Mouse (Mus musculus): ENCODE data around the gene Grin2b.

Grin2b gene

DNA sequence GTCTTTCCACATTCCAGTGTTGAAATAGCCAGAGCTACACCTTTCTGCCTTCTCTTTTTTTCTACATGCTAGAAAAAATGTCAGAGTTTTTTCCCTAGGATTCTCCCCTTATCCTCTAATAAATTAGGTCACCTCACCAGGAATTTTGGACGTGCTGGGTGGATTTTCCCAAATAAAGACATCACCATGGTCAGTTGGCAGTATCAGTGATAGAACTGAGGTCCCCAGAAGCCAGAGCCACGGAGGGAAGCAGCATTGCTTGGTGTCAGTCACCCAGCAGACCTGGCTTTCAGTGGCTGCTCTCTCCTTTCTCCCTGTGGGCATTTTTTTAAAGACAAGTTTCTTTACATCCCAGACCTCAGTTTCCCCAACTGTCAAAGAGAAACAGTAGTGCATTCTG lies 68.1 kb downstream of the Grin2b start:
- DNase-seq (ENCODE audit: low read depth, low spot score) = no peak

DNA sequence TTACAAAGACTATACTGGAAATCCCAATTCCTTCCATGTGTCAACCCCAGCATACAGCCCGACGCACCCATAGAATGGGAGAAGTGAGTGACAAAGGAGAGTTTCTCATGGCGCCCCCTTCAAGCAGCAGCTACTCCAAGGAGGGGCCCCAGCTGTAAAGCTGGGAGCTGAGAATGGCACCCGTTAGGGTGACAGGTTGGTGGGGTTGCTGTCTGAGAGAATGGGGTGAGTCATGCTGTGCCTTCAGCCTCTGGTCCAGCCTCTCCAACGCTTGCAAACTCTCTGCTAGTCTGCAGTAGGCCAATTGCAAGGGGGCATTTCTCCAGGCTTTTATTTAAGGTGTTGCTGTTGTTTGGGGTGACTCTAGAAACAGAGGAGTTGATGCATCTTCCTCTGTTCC lies 73.1 kb downstream of the Grin2b start:
- DNase-seq (ENCODE audit: low read depth, low spot score) = no peak

DNA sequence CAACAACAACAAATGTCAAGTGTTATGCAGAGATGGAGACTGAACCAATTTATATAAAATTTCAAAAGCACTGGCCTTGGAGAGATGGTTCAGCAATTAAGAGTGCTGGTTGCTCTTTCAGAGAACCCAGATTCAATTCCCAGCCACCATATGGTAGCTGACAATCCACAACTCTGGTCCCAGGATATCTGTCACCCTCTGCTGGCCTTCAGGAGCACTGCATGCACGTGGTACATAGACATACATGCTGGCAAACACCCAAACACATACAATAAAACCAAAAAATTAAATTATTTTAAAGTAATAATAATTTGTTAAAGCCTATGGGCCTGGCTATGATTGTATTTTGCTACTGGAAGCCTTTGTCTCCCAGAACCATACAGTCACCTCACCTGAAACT lies 77.0 kb downstream of the Grin2b start:
- no peak for DNase-seq (ENCODE audit: low read depth, low spot score)

DNA sequence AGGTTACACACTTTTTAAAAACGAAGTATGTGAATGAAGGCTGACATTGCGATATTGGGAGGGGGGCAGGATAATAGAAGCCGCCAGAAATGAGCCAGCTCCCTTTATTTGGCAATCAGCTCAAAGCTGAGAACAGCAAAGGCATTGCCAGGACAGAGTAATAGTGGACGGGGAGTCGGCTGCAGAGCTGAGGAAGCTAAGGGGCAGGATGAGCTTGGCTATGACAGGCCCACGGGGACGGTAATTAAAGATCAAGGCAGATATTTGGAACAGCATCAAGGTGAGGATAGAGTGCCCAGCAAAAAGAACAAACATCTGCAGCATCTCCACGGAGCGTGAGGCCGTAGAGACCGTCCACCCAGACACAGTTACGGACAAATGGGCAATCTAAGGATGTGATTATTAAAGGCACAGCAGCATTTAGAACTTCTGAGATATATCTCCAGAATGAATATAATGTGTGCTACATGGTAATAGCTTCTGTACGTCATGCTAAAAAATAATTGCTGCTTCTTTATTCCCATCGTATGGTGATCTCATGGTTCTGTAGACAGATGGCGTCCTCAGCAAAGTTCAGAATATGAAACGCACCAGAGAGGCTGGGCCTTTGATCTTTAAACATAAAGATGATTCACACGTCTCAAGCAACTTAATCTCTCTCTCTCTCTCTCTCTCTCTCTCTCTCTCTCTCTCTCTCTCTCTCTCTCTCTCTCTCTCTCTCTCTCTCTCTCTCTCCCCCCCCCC lies 93.1 kb downstream of the Grin2b start:
- DNase-seq (ENCODE audit: low read depth, low spot score) = no peak

DNA sequence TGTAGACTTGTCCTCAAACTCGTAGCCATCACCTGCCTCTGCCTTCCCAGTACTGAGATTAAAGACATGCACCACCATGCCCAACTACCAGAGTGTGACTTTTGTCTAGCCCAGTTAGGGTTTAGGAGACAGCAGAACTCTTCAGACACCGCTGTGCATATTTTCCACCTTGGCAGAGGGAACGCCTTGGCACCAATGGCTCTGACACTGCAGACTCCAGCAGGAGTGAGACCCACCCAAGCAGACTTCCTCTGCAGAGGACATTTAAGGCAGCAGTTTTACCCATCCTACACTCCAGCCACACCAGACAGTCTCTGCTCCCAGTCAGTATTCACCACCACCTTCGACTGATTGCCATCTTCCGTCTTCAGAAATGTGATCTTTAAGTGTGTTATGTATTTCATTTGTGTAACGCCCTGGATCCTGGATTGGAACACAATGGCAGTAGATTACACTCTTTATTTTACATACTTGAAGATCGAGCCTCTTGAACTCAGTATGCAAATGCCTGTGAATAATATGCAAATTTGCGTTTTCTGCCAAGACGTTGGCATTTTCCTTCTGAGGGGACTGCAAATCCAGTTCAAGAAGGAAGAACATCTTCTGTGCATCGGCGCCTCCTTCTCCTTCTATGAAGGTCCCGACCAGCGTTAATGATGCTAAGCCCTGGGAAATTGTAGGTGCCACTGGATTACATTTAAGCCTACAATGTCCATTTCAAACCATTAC lies 100.8 kb downstream of the Grin2b start:
- no peak for DNase-seq (ENCODE audit: low read depth, low spot score)

DNA sequence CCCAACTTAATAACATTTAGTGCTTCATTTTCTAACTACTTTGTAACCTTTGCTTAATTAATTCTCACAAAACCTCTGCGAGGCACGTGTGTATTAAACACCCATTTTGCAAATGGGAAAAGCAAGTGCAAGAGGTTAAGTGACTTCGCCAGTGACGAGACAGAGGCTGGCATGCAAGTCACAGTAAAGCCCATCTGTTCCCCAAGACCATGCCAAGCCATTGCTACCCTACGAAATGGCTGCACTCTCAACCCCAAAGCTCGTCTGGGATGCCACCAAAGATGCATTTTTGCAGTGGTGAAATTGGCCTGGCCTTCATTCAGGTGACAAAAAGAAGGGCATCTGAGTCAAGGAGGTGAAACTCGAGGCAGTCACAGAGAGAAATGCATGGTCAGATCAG lies 103.2 kb downstream of the Grin2b start:
- no peak for DNase-seq (ENCODE audit: low read depth, low spot score)

DNA sequence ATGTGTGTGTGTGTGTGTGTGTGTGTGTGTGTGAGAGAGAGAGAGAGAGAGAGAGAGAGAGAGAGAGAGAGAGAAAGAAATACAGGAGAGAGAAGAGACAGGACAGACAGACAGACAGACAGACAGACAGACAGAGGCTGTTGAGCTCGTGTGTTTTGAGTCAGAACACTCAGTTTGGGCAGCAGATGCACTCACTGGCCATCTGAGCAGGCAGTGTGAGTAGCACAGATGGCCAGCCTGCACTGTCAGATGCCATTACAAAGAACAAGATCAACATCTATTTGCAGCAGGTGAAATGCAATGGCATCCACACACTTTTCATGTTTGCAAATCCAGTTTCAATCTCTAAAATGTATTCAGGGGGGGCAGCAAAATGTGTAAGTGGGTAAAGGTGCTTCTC lies 120.0 kb downstream of the Grin2b start:
- no peak for DNase-seq (ENCODE audit: low read depth, low spot score)

DNA sequence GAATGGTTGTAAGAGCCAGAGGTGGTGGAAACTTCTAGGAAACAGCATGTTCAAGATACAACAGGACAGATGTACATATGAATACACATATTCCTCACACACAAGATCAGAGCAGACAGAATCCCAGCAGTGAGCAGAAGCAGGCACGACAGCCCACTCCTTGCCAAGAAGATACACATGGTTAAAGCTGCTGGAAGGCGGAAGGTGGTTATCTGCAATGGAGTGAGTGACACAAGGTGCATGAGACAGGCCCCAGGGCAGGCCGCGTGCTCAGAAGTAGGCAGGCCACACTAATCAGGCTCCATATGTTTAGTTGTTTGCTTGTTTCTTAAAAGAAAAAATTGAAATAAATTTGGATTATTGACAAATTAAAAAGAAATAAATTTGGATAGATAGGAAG lies 123.0 kb downstream of the Grin2b start:
- DNase-seq (ENCODE audit: low read depth, low spot score) = no peak

DNA sequence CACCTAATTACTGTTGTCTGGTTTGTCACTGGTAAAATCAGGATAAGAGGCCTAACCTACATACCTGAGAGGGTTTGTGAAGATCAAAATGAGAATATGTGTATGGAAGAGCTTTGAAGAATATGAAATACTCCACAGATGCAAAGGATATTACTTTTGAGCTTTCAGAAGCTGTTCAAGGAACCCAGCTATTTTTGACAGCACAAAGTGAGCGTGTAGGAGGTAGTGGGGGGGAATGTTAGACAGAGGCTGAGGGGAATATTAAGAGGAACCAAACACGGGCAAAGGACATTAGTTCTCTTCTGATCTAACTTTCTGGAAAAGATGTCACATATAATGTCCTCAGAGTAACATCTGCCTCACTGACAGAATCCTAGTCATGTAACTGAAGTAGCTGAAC lies 125.2 kb downstream of the Grin2b start:
- DNase-seq (ENCODE audit: low read depth, low spot score) = no peak

DNA sequence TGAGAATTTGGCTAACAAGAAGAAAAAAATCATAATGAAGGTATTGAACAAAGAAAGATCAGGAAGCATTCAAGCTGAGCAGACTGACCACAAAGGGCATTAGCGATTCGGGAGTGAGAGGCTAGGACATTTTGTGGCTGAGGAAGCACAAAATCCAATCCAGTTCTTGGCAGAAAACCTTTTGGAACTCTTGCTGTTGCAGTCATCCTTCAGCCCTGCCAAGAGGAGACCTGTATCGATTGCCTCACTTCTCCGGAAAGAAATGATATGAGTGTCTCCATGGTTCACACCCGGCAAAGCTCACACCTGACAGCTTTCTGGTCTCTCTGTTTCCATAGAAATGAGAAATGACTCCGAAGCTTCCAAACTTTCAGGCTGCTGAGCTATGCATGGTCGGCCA lies 127.2 kb downstream of the Grin2b start:
- no peak for DNase-seq (ENCODE audit: low read depth, low spot score)

DNA sequence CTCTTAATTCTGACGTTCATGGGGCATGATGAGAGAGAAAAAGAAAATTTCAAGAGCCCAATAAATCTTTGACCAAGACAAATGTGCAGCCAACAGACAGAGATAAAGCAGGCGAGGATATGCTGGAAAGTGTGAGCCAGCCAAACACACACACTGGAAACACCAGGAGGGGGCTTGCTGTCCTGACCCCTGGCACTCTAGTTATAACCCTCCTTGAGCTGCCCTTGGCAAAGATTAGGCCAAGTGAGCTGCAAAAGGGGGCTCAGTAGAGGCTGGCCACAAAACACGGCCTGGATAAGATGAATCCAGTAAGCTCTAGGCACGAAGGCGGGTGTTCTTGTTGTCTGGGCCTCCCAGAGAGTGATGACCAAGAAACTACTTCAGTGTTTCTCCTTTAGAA lies 128.8 kb downstream of the Grin2b start:
- DNase-seq (ENCODE audit: low read depth, low spot score) = no peak

DNA sequence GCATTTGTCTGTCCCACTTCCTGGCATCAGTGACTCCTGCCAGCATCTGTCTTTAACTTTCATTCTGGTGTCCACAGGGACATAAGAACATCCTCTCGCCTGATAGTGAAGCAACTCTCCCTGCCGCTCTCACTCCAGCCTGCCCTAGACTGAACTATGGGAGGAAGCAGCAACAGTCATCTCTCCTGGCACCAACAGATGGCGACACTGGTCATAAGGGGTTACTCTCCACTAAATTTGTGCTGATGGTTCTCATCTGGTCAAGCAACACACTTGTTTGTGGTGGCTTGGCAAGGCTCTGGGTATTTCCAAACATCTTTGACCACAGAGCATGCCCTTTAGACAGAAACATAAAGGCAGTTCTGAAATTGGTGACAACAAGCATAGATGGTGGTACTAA lies 130.9 kb downstream of the Grin2b start:
- DNase-seq (ENCODE audit: low read depth, low spot score) = peak; percentile 11

DNA sequence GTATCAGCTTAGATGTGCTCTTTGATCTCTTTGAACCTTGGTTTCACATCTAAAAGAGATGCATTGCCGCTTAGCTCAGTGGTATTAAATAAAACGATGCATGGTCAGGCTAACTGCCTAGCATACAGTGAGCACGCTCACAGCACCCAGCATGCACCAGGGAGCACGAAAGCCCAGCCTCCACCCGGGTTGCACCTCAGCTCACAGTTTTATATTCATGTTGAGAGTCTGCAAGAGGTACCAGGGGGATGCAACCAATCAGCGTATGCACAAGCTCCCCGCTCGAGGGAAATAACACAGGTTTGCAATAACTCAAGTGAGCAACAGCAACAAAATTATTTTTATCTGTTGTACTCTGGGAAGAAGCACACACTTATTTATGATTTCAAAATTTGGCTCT lies 131.5 kb downstream of the Grin2b start:
- no peak for DNase-seq (ENCODE audit: low read depth, low spot score)

DNA sequence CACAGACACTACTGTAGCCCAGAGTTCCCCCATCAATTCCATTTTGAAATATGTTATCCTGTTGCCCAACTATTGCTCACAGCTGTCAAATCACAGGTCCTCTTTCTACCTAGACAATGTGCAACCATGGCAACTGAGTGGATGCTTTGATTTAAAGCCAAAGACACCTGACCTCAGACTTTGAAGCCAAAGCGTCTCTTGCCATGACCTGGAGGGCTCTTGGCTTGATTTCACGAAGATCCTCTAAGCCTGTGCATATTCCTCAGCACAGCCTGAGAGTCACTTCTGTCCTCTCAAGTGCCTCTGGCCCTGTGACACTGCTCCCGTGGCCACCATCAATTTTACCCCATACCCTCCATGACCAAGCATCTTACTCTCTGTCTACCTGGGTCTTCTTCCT lies 132.4 kb downstream of the Grin2b start:
- DNase-seq (ENCODE audit: low read depth, low spot score) = no peak

DNA sequence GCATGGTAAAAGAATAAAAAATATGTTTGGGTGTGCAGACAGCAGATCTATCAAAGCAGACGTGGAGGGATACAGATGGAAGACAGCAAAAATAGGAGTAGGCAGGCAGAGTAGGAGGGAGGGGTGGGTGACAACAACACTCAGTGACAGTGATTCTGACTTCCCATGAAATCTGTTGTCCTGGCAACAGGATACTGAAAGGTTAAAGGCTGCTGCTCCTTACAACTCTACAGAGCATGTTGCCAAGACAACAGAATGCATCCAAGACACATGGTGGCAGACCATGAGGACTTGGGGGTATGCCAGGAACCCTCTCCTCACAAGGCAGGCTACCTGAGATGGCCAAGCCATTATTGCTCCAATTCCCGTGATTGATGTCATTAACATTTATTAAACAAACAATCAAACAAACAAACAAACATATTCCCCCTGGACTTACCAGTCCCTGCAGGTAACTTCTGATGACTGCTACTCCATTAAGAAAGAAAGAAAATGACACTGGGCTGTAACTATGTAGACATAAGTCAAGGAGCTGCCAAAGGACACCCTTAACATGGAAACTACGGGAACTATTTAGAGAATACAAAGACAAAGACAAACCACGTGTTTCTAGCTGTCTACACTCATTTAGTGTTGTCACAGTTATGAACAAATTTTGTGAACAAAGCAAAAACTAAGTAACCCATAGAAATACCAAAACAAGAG lies 143.9 kb downstream of the Grin2b start:
- DNase-seq (ENCODE audit: low read depth, low spot score) = peak; percentile 26

DNA sequence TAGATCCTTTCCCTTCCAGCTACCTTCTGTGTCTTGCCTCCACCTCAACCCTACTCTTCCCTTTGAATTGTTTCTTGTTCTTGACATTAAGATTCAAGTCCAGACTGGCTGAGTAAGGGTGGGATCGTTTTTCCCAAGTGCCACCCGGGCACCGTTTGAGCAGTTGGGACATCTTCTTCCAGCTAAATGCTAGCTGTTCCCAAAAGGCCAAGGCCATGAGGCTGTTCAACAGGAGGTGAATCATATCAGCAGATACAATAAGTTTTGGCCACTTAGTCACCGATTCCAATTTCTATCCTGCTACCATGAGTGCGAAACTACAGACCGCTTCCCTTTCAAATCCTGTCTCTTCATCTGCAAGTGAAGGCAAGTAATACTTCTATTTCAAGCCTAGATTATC lies 146.4 kb downstream of the Grin2b start:
- no peak for DNase-seq (ENCODE audit: low read depth, low spot score)

DNA sequence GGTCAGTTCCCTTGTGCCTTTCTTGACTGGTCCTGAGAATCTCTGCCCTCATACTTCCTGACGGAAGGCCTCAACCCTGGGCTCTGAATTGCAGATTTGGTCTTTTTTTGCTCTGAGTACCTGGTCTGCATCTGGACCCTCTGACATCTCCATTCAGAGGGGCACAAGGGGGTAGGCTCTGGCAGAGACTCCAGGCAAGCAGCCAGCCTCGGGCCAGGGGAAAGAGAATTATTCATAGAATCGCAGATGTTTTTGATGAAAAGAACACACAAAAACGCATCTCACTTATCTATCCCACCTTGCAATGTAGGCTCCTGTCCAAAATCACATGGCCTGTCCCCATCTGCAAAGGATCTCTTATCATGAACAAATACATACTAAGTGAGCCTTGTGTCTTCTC lies 147.5 kb downstream of the Grin2b start:
- DNase-seq (ENCODE audit: low read depth, low spot score) = no peak

DNA sequence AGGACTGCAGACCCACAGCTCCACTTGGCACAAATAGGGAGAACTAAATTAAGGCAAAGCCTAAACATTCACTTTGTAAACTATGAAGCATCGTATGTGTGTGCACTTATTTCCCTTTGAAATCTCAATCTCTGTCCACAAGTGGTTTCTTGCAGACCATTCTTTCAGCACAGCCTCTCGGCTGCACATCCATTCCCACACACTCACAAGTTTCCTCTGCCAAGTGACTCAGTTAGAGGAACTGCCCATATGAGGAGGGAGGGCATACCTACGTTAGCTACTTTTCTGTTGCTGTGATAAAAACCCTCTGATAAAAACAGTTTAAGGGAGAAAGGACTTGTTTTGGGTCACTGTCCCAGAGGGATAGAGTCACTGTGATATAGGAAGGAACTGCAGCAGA lies 152.9 kb downstream of the Grin2b start:
- DNase-seq (ENCODE audit: low read depth, low spot score) = no peak

DNA sequence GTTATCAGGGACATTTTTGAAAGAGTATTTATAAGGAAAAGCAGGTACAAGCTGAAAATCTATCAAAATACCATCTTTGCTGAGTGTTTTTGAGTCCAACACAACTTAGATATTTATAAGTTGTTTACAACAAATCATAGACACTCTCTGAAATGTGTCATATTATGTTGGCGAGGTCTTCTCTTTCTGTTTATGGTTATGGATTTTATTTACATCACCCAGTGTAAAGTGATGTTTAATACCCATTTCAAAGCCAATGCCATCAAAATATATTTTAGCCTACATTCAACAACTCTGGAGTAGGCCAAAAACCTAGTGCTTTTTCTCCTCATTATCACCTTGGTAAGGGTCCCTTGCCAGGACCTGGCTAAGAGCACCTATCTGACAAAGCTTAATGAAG lies 154.3 kb downstream of the Grin2b start:
- no peak for DNase-seq (ENCODE audit: low read depth, low spot score)

DNA sequence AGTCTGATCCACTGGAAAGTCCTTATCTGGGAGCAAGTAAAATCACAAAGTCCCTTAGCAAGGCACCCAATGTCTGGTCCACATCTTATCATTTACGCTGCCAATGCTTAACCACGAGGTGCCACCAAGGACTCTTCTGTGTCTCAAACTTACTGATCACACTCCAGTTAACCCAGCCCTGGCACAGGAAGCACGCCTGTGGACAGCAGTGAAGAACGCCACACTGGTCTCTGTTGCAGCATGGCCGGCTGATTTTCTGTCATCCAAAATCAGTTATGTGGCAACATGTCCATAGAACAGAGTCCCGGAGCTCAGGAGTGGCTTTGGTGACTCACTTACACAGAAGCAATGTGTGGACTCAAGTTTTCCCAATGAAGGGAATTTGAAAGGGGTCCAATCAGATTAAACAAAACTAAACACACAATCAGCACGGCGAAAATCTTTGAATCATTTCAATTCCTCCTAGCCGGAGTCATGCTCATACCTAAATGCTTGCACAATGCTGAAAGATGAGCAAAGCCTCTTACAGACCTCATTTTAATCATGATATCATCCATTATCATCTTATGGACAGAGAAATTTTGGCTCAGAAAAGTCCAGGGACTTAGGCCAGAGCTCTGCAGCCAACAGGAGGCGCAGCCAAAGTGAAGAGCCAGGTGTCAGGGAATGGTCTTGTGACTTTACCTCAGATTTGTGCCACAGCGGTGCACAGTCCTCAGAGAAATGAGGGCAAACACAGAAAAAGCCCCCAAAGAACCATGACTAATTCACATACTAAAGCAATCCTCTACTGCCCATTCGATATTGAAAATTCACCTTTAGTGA lies 159.5 kb downstream of the Grin2b start:
- DNase-seq (ENCODE audit: low read depth, low spot score) = no peak

DNA sequence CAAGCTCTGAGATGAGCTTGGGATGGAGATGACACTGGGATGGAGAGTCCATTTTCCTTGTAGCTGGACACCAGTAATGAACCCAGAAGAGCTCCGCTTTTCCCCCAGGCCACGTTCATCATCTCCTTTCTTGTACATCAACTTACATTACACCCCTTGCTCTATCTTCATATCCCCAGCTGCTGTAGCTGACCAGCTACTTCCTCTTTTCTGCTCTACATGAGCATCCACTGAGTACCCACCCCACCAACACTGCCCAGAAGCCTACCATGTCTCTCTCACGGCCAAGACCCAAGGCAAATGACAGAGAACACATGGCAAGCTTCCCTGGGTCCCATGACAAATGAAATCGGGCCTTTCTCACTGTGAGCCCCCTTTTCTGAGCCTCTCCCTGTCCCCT lies 161.8 kb downstream of the Grin2b start:
- DNase-seq (ENCODE audit: low read depth, low spot score) = no peak

DNA sequence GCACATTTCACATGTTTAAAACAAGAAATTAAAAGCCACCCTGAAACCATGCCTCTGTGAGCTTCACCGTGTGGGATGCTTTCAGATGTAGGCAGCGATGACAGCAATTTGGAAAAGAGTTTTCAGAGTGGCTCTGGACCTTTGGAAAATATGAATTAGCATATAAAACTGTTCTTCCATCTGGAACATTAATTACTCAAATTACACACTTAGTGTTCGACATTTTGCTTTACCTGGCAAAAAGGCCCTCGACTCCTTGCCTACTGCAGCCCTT lies 162.3 kb downstream of the Grin2b start:
- no peak for DNase-seq (ENCODE audit: low read depth, low spot score)

All from R1 (cell line).